Mouse (Mus musculus) frontal cortex, postnatal 25 days (tissue): Measurements from ENCODE around the gene Prps1.
"Not testable (repeated sequence)": the region's sequence is repeated elsewhere in the genome, so short reads cannot be mapped to it uniquely, and the experiment has no call there.

Experiments used
- DNase-seq, 2 experiments: peaks; one replicate each; pipeline ENCODE4 v3.0.0; 2022; ENCODE audit warnings: low spot score in 2 of 2

The Prps1 gene

DNA sequence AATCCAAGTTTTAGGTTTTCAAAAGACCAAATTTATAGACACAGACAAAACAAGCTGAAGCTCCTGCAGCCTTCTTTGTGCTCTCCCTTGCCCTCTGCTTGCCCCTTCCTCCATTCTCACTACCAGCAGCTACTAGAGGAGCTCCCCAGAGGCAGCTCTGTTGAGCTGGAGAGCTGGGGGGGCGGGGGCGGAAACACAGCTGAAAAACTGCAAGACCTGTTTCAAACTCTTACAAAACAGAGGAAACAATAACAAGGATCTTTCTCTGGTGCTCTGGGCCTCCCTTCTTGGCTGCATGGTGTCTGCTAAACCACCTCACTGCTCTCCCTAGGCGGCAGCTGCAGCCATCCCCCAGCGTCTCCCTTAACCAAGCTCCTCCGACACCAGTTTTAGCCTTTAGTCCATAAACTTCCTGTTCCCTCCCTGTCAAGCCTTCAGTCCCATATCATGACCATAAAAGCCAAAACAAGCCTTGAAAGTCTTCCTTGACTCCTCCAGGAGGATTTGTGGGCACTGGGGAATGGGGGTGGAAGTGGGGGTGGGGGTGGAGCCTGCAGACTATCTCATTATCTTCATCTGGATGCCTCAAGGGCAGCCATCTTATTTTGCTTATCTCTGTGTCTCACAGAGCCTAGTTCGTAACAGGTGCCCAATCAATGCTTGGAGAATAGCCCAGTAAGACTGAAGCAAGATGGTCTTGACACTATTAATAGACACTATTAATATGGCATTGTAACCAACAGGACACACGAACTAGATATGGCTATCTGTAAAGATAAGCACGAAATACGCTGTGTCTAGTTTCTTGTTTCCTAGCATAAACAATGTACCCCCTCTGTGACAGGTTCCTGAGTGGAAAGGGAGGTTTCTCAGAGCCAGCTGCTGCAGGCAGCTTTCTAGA, 45.2 kb downstream of the Prps1 start:
- DNase-seq = no peak

DNA sequence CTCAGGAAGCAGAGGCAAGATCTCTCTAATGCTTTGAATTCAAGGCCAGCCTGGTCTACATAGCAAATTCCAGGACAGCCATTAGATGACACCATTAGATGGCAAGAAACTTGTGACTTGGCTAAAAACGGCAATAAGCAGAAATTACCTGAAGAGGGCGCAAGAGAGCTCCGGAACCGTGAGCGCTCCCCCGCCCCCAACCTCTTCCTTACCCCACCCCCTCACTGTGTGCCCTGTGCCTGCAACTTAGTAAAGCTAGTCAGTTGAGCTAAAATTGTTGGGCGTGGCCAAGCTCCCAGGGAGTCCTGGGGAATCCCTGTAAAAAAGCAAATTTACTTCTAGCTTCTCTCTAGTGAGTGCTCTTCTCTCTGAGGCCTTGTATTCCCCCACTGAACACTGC, 47.5 kb downstream of the Prps1 start:
- DNase-seq = peak in 1 of 2 experiments; percentile 17

DNA sequence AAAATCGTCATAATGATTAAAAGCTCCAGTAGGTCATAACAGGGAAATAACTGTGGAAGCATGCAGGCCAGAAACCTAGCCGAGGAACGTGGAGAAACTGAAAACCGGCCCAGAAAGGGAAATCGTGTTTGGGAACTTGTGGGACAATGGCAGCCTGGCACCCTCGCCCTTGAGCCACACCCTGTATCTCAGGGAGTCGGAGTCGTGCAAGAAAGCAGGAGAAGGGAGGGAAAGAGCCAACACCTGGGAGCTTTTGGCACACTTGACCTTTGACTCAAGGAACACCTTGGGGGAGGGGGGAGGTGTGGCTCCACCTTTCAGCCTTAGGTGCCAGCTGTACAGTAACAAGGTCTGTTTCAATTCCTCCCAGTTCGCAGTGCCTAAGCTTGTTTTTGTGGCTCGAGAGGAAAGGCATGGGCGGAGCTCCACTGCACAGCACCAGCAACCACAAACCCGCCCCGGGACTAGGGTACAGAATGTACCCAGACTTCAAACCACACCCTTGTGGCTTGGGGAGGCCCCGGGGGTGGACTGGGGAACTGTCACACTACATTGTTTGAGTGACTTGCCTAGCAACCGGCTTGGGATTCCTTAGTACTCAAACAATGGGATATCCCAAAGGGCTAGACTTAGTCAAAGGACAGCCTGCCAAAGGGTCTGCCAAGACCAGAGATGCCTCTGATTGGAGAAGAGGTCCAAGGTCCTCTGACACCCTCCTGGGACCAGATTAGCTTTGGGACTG, 49.3 kb downstream of the Prps1 start:
- no peak for DNase-seq

- DNase-seq = no peak
Observed at GRCm38 (mm10) chrX:140506436-140507180, 50.2 kb downstream of the Prps1 start.

GRCm38 (mm10) chrX:140507377-140507776, 51.0 kb downstream of the Prps1 start:
- DNase-seq = no peak

GRCm38 (mm10) chrX:140508791-140509190, 52.4 kb downstream of the Prps1 start:
- not testable (repeated sequence) for DNase-seq

GRCm38 (mm10) chrX:140509817-140510216, 53.4 kb downstream of the Prps1 start:
- no peak for DNase-seq

- peak in 1 of 2 experiments; percentile 25 for DNase-seq
Observed at GRCm38 (mm10) chrX:140510696-140511429, 54.5 kb downstream of the Prps1 start.

- DNase-seq = no peak
Observed at GRCm38 (mm10) chrX:140511687-140512651, 55.6 kb downstream of the Prps1 start.

DNA sequence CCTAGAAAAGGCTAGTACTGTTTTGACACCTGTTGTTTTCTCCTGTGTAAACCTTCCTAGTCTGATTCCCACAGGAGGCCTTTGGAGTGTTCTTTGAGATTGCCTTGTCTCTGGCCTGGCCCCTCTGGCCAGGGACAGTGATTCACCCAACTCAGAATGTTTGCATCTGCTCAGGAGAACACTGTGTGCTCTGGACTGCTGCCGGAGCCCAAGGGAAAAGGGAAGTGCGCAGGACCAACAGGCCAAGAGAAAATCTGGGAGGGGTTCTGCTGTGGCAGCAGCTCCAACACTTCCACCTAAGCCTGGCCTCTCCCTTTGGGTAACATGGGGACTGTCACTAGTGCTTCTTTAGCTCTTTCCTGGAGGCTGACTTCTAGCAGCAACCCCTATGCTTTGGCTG, 57.0 kb downstream of the Prps1 start:
- DNase-seq = no peak

DNA sequence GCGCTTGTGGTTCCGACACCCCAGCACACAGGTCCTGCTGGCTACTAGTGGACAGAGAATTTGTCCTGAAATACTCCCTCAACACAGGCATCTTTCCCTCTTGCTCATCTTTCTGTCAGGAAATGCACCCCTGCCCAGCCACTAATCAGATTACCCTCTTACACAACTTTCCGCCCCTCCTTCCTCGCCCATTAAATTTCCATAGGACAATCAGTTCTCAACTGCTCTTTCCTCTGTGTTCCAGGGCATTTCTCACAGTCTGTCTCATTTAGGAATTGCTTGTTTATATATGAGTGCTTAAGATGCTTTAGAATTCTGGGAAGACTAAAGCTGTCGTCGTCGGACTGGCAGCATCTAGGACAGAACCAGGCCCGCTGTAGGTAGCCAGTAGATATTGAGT, 61.9 kb downstream of the Prps1 start:
- no peak for DNase-seq

GRCm38 (mm10) chrX:140520146-140521102, 64.0 kb downstream of the Prps1 start:
- peak; percentile 43 to 61 for DNase-seq

DNA sequence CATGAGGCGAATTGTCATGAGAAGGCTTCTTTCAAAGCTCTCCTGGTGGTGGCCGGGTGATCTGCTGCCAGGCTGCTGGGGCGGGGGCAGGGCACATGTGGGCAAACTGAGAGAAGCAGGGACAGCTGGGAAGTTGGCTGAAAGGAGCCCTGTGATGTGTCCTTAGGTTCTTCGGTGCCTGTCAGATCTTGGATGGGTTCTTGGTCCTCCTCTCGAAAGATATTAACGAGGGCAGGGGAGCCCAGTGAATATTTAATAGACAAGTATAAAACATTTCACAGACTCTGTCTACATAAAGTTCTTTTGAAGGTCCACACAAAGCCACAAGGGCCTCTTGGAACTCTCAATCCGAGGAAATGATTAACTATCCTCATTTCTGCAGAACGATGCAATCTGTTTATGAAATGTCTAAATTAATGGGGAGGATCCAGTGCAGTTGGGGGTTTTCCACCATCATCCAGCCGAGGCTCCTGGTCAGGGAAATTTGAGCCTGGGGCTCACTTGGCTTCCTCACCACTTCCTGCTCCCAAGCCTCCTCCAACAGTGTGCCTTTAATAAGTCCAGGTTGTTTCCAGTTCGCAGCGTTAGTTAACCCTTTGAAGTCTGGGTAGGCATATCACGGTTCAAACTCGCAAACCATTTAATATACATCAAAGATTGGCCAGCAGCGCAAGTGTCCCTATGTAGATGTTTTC, 65.8 kb downstream of the Prps1 start:
- no peak for DNase-seq

DNA sequence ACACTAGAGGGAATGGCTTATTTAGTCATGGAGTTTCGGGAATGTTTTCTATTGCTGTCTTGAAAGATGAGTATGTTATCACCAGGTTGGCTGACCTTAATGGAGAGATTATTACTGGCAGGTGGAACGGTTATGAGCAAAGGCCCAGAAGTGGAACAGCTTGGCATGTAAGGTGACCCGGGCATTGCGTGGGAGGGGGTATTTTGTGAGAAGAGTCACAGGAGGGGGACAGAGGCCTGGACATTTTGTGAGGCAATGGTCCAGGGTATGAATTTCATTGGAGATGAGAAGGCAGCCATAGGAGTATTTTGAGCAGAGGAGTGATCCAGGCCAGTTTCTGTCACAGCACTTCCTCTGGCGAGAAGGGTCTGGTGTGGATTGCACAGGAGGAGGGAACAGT, 67.8 kb downstream of the Prps1 start:
- DNase-seq = no peak
